Mouse (Mus musculus): ENCODE data around the gene Stox1. TPM values are rescaled to one million over a fixed set of nuclear protein-coding genes. Genes with fewer than 3 reads are reported as not detected.
"Not testable (repeated sequence)": the region's sequence is repeated elsewhere in the genome, so short reads cannot be mapped to it uniquely, and the experiment has no call there.

The Stox1 gene
- polyA plus RNA-seq, 1 experiment from 2014 or later = 0.44 TPM

- peak overlapping the region; percentile 59; the same call in 1 of the 2 replicates for H3K4me3 ChIP-seq (ENCODE audit: low read depth, low read length)
- 21% methylated on average over 7 of the region's 7 CpGs for WGBS
- ATAC-seq = no peak
Observed at GRCm38 (mm10) chr10:62724936-62725335, 992 bp downstream of the Stox1 start.

GRCm38 (mm10) chr10:62722701-62723100 is 3.2 kb downstream of the Stox1 start:
- ATAC-seq = no peak
- no peaks in the 10 kb centered on the region; the same call in 1 of the 2 replicates for H3K4me1 ChIP-seq (replicated peaks; ENCODE audit: control insufficient read depth, insufficient read depth, low read length)
- no peaks in the 10 kb centered on the region for H3K36me3 ChIP-seq (ENCODE audit: control insufficient read depth, insufficient read depth)
- no peak overlapping the region for H3K4me3 ChIP-seq (ENCODE audit: low read depth, low read length)
- TF ChIP-seq CTCF (IDR thresholded peaks at IDR 0.05; ENCODE audit: low read depth) = no peak
- no peaks in the 10 kb centered on the region for H3K27me3 ChIP-seq (replicated peaks; ENCODE audit: control insufficient read depth, insufficient read depth, low read length)
- 53% methylated on average over 4 of the region's 4 CpGs for WGBS
- no peak overlapping the region for H3K9ac ChIP-seq (ENCODE audit: low read depth, low read length)
- H3K27ac ChIP-seq (ENCODE audit: low read depth, low read length) = no peak overlapping the region
- H3K4me2 ChIP-seq (replicated peaks; ENCODE audit: low read depth) = no peak overlapping the region
- H3K9me3 ChIP-seq (ENCODE audit: control insufficient read depth) = no peaks in the 10 kb centered on the region

More at GRCm38 (mm10) chr10:62724936-62725335, 992 bp downstream of the Stox1 start:
- Histone ChIP-seq H3K36me3 (ENCODE audit: control insufficient read depth, insufficient read depth) (no peaks in the 10 kb centered on the region), H3K9ac (ENCODE audit: low read depth, low read length) (no peak overlapping the region), H3K4me2 (replicated peaks; ENCODE audit: low read depth) (peak overlapping the region; percentile 97), H3K27ac (ENCODE audit: low read depth, low read length) (no peak overlapping the region), H3K9me3 (ENCODE audit: control insufficient read depth) (no peaks in the 10 kb centered on the region), H3K27me3 (replicated peaks; ENCODE audit: control insufficient read depth, insufficient read depth, low read length) (no peaks in the 10 kb centered on the region), H3K4me1 (replicated peaks; ENCODE audit: control insufficient read depth, insufficient read depth, low read length) (no peaks in the 10 kb centered on the region; the same call in 1 of the 2 replicates)
- TF ChIP-seq CTCF (IDR thresholded peaks at IDR 0.05; ENCODE audit: low read depth) = no peak

- not testable (repeated sequence) for H3K4me1 ChIP-seq (replicated peaks; ENCODE audit: control insufficient read depth, insufficient read depth, low read length); H3K4me2 ChIP-seq (replicated peaks; ENCODE audit: low read depth); H3K36me3 ChIP-seq (ENCODE audit: control insufficient read depth, insufficient read depth); ATAC-seq; H3K9me3 ChIP-seq (ENCODE audit: control insufficient read depth); H3K27me3 ChIP-seq (replicated peaks; ENCODE audit: control insufficient read depth, insufficient read depth, low read length); H3K9ac ChIP-seq (ENCODE audit: low read depth, low read length); H3K4me3 ChIP-seq (ENCODE audit: low read depth, low read length); H3K27ac ChIP-seq (ENCODE audit: low read depth, low read length)
- 75% methylated on average over 7 of the region's 8 CpGs for WGBS
Observed at GRCm38 (mm10) chr10:62720574-62720973, 5.4 kb downstream of the Stox1 start.

- no peaks in the 10 kb centered on the region for H3K27me3 ChIP-seq (replicated peaks; ENCODE audit: control insufficient read depth, insufficient read depth, low read length)
- H3K4me1 ChIP-seq (replicated peaks; ENCODE audit: control insufficient read depth, insufficient read depth, low read length) = no peaks in the 10 kb centered on the region
- WGBS = 68% methylated on average over 10 of the region's 10 CpGs
- H3K9ac ChIP-seq (ENCODE audit: low read depth, low read length) = no peak overlapping the region
- no peak overlapping the region for H3K4me2 ChIP-seq (replicated peaks; ENCODE audit: low read depth)
- no peak overlapping the region for H3K27ac ChIP-seq (ENCODE audit: low read depth, low read length)
- ATAC-seq = no peak
- H3K9me3 ChIP-seq (ENCODE audit: control insufficient read depth) = no peaks in the 10 kb centered on the region
- H3K36me3 ChIP-seq (ENCODE audit: control insufficient read depth, insufficient read depth) = no peaks in the 10 kb centered on the region
- H3K4me3 ChIP-seq (ENCODE audit: low read depth, low read length) = no peak overlapping the region
- no peak for TF ChIP-seq CTCF (IDR thresholded peaks at IDR 0.05; ENCODE audit: low read depth)
Observed at GRCm38 (mm10) chr10:62713457-62713856, 12.5 kb downstream of the Stox1 start.

GRCm38 (mm10) chr10:62703579-62703978 is 22.3 kb downstream of the Stox1 start:
- H3K36me3 ChIP-seq (ENCODE audit: control insufficient read depth, insufficient read depth) = no peaks in the 10 kb centered on the region
- no peak for ATAC-seq
- 81% methylated on average over 4 of the region's 4 CpGs for WGBS
- no peaks in the 10 kb centered on the region for H3K4me1 ChIP-seq (replicated peaks; ENCODE audit: control insufficient read depth, insufficient read depth, low read length)
- no peak overlapping the region for H3K27ac ChIP-seq (ENCODE audit: low read depth, low read length)
- no peak overlapping the region for H3K4me2 ChIP-seq (replicated peaks; ENCODE audit: low read depth)
- H3K27me3 ChIP-seq (replicated peaks; ENCODE audit: control insufficient read depth, insufficient read depth, low read length) = no peaks in the 10 kb centered on the region
- TF ChIP-seq CTCF (IDR thresholded peaks at IDR 0.05; ENCODE audit: low read depth) = no peak
- H3K4me3 ChIP-seq (ENCODE audit: low read depth, low read length) = no peak overlapping the region
- H3K9ac ChIP-seq (ENCODE audit: low read depth, low read length) = no peak overlapping the region
- no peaks in the 10 kb centered on the region for H3K9me3 ChIP-seq (ENCODE audit: control insufficient read depth)

GRCm38 (mm10) chr10:62702436-62702835 is 23.5 kb downstream of the Stox1 start:
- Histone ChIP-seq H3K4me2 (replicated peaks; ENCODE audit: low read depth) (no peak overlapping the region), H3K9ac (ENCODE audit: low read depth, low read length) (no peak overlapping the region), H3K27ac (ENCODE audit: low read depth, low read length) (no peak overlapping the region), H3K27me3 (replicated peaks; ENCODE audit: control insufficient read depth, insufficient read depth, low read length) (no peaks in the 10 kb centered on the region), H3K4me3 (ENCODE audit: low read depth, low read length) (no peak overlapping the region), H3K9me3 (ENCODE audit: control insufficient read depth) (no peaks in the 10 kb centered on the region), H3K4me1 (replicated peaks; ENCODE audit: control insufficient read depth, insufficient read depth, low read length) (no peaks in the 10 kb centered on the region), H3K36me3 (ENCODE audit: control insufficient read depth, insufficient read depth) (no peaks in the 10 kb centered on the region)
- 79% methylated on average over 4 of the region's 4 CpGs for WGBS
- no peak for ATAC-seq
- TF ChIP-seq CTCF (IDR thresholded peaks at IDR 0.05; ENCODE audit: low read depth) = no peak

GRCm38 (mm10) chr10:62692771-62693170 is 33.2 kb downstream of the Stox1 start:
- Histone ChIP-seq H3K4me2 (replicated peaks; ENCODE audit: low read depth) (no peak overlapping the region), H3K9ac (ENCODE audit: low read depth, low read length) (no peak overlapping the region), H3K27ac (ENCODE audit: low read depth, low read length) (no peak overlapping the region), H3K4me3 (ENCODE audit: low read depth, low read length) (no peak overlapping the region), H3K27me3 (replicated peaks; ENCODE audit: control insufficient read depth, insufficient read depth, low read length) (no peaks in the 10 kb centered on the region), H3K36me3 (ENCODE audit: control insufficient read depth, insufficient read depth) (no peaks in the 10 kb centered on the region), H3K4me1 (replicated peaks; ENCODE audit: control insufficient read depth, insufficient read depth, low read length) (no peaks in the 10 kb centered on the region), H3K9me3 (ENCODE audit: control insufficient read depth) (no peaks in the 10 kb centered on the region)
- WGBS = 56% methylated on average over 8 of the region's 8 CpGs
- ATAC-seq = no peak
- no peak for TF ChIP-seq CTCF (IDR thresholded peaks at IDR 0.05; ENCODE audit: low read depth)

Data from intestine, postnatal 0 days (tissue).